Mouse (Mus musculus): ENCODE measurements at regions not wholly inside any gene's neighbourhood (a gene's known extent, or its start where the extent isn't known, plus 50 kb on each side); places are given as distances from the start of the nearest gene placed in this dataset.

DNA sequence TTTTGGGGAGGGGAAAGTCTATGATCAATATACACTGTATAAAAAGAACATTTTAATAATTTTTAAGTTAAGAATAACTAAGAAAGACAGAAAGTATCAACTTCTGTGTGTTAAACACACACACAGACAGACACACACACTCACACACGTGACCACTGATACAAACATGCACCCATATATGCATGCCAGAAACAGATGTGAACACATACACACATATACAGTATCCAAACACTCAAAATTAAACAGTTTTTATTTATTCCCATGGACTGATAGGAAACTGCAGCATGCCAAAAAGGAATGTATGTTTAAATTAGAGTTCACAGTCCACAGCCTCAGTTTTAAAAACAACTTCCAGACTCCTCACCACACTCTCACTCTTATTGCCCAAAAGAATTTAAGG, 203.4 kb upstream of the Tbl1x start:
- H3K4me3 ChIP-seq (ENCODE audit: low read length) = no peak overlapping the region
- no peak overlapping the region for H3K27ac ChIP-seq (ENCODE audit: low read length)
- no peak overlapping the region for H3K4me2 ChIP-seq (replicated peaks; ENCODE audit: low read depth, low read length)
- no peak for ATAC-seq (ENCODE audit: low FRiP score, low TSS enrichment)
- no peak overlapping the region for H3K9ac ChIP-seq (replicated peaks; ENCODE audit: low read length)
- no peaks in the 10 kb centered on the region for H3K4me1 ChIP-seq (ENCODE audit: insufficient read depth, low read length)
- no peaks in the 10 kb centered on the region for H3K36me3 ChIP-seq (ENCODE audit: insufficient read depth, low read length)
- H3K9me3 ChIP-seq (ENCODE audit: low read length) = no peaks in the 10 kb centered on the region
- no peaks in the 10 kb centered on the region for H3K27me3 ChIP-seq (ENCODE audit: insufficient read depth, low read length)
- 67% methylated on average over 1 of the region's 1 CpGs for WGBS

DNA sequence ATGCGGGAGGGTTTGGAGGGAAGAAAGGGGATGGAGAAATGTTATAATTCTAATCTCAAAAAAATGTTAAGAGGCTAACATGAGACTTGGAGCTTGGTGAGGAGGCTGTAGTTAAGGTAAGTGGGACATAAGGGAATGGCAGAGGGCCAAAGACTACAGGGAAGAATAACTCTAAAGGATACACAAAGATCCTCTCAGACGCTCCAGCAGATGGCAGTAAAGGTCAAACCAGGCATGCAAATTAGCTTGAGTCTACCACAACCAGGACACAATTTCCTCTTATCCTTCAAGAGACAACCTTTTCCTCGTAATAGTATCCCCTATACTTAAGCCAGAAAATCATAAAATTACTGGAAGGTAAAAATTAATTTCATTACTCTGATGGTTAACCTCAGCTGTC, 196.4 kb upstream of the Tbl1x start:
- Histone ChIP-seq H3K36me3 (ENCODE audit: insufficient read depth, low read length) (no peaks in the 10 kb centered on the region), H3K4me2 (replicated peaks; ENCODE audit: low read depth, low read length) (no peak overlapping the region), H3K27me3 (ENCODE audit: insufficient read depth, low read length) (no peaks in the 10 kb centered on the region), H3K27ac (ENCODE audit: low read length) (no peak overlapping the region), H3K9ac (replicated peaks; ENCODE audit: low read length) (no peak overlapping the region), H3K4me1 (ENCODE audit: insufficient read depth, low read length) (no peaks in the 10 kb centered on the region), H3K9me3 (ENCODE audit: low read length) (no peaks in the 10 kb centered on the region), H3K4me3 (ENCODE audit: low read length) (no peak overlapping the region)
- WGBS = 61% methylated on average over 3 of the region's 3 CpGs
- no peak for ATAC-seq (ENCODE audit: low FRiP score, low TSS enrichment)

DNA sequence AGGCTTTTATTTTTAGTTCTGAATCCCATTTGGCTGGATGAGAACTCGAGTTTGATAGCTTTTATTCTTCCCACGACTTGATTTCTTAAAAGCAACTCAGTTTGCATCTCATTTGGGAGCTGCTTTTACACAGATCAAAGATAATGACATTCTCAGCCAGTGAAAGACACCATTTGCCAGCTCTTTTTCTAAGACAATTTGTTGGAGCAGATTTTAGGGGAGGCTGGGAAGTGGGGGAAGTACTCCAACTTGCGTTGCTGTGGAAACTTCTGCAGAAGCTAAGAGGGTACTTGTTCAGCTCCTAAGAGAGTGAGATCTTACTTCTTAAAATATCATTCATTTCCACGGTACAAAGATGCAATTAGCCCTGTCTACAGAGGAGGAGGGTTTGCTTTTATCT, 187.2 kb upstream of the Tbl1x start:
- ATAC-seq (ENCODE audit: low FRiP score, low TSS enrichment) = no peak
- Histone ChIP-seq H3K4me1 (ENCODE audit: insufficient read depth, low read length) (no peaks in the 10 kb centered on the region), H3K36me3 (ENCODE audit: insufficient read depth, low read length) (no peaks in the 10 kb centered on the region), H3K4me2 (replicated peaks; ENCODE audit: low read depth, low read length) (no peak overlapping the region), H3K27me3 (ENCODE audit: insufficient read depth, low read length) (no peaks in the 10 kb centered on the region), H3K27ac (ENCODE audit: low read length) (no peak overlapping the region), H3K4me3 (ENCODE audit: low read length) (no peak overlapping the region), H3K9me3 (ENCODE audit: low read length) (no peaks in the 10 kb centered on the region), H3K9ac (replicated peaks; ENCODE audit: low read length) (no peak overlapping the region)
- WGBS = 42% methylated on average over 4 of the region's 4 CpGs

DNA sequence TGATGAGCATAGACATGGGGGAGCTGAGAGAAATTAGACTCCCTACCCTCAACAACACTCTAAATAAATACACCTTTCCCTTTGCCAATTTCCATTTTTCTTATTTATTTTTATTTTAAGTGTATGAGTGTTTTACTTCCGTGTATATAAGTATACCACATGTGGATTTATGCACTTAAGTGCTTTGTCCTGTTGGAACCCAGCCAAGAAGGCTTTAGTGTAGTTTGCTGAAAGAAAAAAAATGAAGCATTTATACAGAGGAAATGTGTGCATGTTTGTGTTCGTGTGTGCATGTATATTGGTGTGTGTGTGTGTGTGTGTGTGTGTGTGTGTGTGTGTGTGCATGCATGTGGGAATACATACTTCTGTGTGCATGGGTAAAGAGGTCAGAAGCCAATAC, 157.6 kb upstream of the Tbl1x start:
- ATAC-seq (ENCODE audit: low FRiP score, low TSS enrichment) = no peak
- H3K4me2 ChIP-seq (replicated peaks; ENCODE audit: low read depth, low read length) = no peak overlapping the region
- H3K27ac ChIP-seq (ENCODE audit: low read length) = no peak overlapping the region
- H3K9ac ChIP-seq (replicated peaks; ENCODE audit: low read length) = no peak overlapping the region
- H3K36me3 ChIP-seq (ENCODE audit: insufficient read depth, low read length) = no peaks in the 10 kb centered on the region
- WGBS = 46% methylated on average over 2 of the region's 2 CpGs
- H3K4me3 ChIP-seq (ENCODE audit: low read length) = no peak overlapping the region
- H3K27me3 ChIP-seq (ENCODE audit: insufficient read depth, low read length) = no peaks in the 10 kb centered on the region
- no peaks in the 10 kb centered on the region for H3K4me1 ChIP-seq (ENCODE audit: insufficient read depth, low read length)
- no peaks in the 10 kb centered on the region for H3K9me3 ChIP-seq (ENCODE audit: low read length)

DNA sequence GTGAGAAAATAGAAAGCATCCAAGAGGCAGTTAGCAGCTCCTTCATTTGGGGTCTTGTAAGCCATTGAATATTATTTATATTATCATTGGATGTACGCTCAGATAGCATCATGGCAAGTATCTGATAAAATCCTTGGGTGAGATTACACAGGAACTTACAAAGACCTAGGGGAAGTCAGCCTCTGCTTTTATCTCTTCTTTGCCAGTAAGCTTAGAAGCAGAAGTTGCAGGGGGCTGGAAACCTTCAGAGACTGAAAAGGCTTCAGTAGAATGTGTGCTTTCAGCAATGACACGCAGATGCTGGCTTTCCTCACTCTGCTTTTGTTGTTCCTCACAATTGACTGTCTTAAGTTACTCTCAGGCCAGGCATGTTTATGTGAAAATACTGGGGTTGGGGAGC, 150.3 kb upstream of the Tbl1x start:
- no peak for ATAC-seq (ENCODE audit: low FRiP score, low TSS enrichment)
- Histone ChIP-seq H3K4me1 (ENCODE audit: insufficient read depth, low read length) (no peaks in the 10 kb centered on the region), H3K9me3 (ENCODE audit: low read length) (no peaks in the 10 kb centered on the region), H3K4me3 (ENCODE audit: low read length) (no peak overlapping the region), H3K4me2 (replicated peaks; ENCODE audit: low read depth, low read length) (no peak overlapping the region), H3K9ac (replicated peaks; ENCODE audit: low read length) (no peak overlapping the region), H3K36me3 (ENCODE audit: insufficient read depth, low read length) (no peaks in the 10 kb centered on the region), H3K27me3 (ENCODE audit: insufficient read depth, low read length) (no peaks in the 10 kb centered on the region), H3K27ac (ENCODE audit: low read length) (no peak overlapping the region)
- WGBS = 57% methylated on average over 2 of the region's 2 CpGs

DNA sequence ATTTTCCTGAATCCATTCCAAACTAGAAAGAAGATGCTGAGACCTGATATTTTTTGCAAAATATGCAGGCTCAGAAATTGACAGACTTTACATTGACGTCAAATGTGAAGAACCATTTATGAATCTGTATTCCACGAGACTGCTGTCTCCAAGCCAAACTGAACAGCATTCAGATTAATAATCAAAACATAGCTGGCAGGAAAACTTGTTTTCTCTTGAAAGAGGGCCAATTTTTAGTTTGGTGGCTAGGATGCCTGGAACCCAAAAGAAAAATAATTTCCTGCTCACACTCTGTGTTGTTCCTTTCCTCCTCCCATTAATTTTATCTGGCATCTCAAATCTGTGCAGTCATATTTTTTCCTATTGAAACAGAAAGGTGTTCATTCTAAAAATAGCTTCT, 149.7 kb upstream of the Tbl1x start:
- 62% methylated on average over 2 of the region's 2 CpGs for WGBS
- no peaks in the 10 kb centered on the region for H3K27me3 ChIP-seq (ENCODE audit: insufficient read depth, low read length)
- H3K4me1 ChIP-seq (ENCODE audit: insufficient read depth, low read length) = no peaks in the 10 kb centered on the region
- H3K4me3 ChIP-seq (ENCODE audit: low read length) = no peak overlapping the region
- no peaks in the 10 kb centered on the region for H3K9me3 ChIP-seq (ENCODE audit: low read length)
- H3K27ac ChIP-seq (ENCODE audit: low read length) = no peak overlapping the region
- no peak overlapping the region for H3K4me2 ChIP-seq (replicated peaks; ENCODE audit: low read depth, low read length)
- ATAC-seq (ENCODE audit: low FRiP score, low TSS enrichment) = no peak
- H3K36me3 ChIP-seq (ENCODE audit: insufficient read depth, low read length) = no peaks in the 10 kb centered on the region
- H3K9ac ChIP-seq (replicated peaks; ENCODE audit: low read length) = no peak overlapping the region

DNA sequence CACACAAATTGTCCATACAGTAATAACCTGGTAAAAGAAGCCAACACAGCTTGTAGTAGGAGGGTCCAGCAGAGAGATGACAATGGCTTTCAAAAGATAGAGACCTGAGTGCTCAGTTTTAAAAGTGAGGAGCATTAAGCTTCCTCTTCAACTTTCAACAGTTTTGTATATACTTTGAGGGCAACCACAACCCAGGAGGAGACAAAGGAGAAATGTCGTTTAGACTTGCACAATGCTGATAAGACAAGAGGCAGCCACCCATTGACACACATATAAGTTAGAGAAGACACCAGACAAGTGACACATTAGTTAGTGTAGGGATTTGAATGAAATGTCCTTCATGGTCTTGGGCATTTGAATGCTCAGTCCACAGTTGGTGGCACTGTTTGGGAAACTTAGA, 147.2 kb upstream of the Tbl1x start:
- Histone ChIP-seq H3K4me1 (ENCODE audit: insufficient read depth, low read length) (no peaks in the 10 kb centered on the region), H3K9ac (replicated peaks; ENCODE audit: low read length) (no peak overlapping the region), H3K4me2 (replicated peaks; ENCODE audit: low read depth, low read length) (no peak overlapping the region), H3K9me3 (ENCODE audit: low read length) (no peaks in the 10 kb centered on the region), H3K27me3 (ENCODE audit: insufficient read depth, low read length) (no peaks in the 10 kb centered on the region), H3K36me3 (ENCODE audit: insufficient read depth, low read length) (no peaks in the 10 kb centered on the region), H3K27ac (ENCODE audit: low read length) (no peak overlapping the region), H3K4me3 (ENCODE audit: low read length) (no peak overlapping the region)
- ATAC-seq (ENCODE audit: low FRiP score, low TSS enrichment) = no peak
- WGBS = 59% methylated on average over 1 of the region's 1 CpGs

DNA sequence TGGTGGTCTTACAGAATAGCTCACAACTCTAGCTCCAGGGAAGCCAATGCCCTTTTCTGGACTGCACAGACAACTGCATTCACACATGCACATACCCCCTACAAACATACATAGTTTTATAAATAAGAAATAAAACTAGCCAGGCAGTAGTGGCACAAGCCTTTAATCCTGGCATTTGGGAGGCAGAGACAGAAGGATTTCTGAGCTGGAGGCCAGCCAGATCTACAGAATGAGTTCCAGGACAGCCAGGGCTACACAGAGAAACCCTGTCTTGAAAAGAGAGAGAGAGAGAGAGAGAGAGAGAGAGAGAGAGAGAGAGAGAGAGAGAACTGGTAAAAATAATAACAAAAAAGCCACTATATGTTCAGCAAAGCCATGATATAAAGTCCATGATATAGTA, 143.5 kb upstream of the Tbl1x start:
- no peak overlapping the region for H3K4me3 ChIP-seq (ENCODE audit: low read length)
- no peak overlapping the region for H3K27ac ChIP-seq (ENCODE audit: low read length)
- no peak overlapping the region for H3K9ac ChIP-seq (replicated peaks; ENCODE audit: low read length)
- H3K27me3 ChIP-seq (ENCODE audit: insufficient read depth, low read length) = no peaks in the 10 kb centered on the region
- no peak overlapping the region for H3K4me2 ChIP-seq (replicated peaks; ENCODE audit: low read depth, low read length)
- ATAC-seq (ENCODE audit: low FRiP score, low TSS enrichment) = no peak
- no peaks in the 10 kb centered on the region for H3K9me3 ChIP-seq (ENCODE audit: low read length)
- H3K4me1 ChIP-seq (ENCODE audit: insufficient read depth, low read length) = no peaks in the 10 kb centered on the region
- H3K36me3 ChIP-seq (ENCODE audit: insufficient read depth, low read length) = no peaks in the 10 kb centered on the region

DNA sequence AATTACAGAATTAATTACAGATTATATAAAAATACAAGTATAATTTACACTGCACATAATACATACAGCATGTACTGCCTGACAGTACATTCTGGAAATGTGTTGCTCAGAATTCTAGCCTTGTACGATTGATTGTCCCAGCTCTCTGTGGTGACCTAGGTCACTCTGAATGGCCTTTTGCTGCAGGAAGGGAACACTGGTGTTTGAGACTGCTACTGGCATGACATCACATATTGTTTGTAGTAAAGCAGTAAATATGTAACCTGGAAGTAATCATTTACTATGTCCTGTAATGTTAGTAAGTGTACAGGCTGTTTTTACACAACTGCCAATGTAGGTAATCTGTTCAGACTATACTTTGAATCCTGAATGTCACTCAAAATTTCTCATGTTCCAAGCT, 123.5 kb upstream of the Tbl1x start:
- H3K4me3 ChIP-seq (ENCODE audit: low read length) = no peak overlapping the region
- ATAC-seq (ENCODE audit: low FRiP score, low TSS enrichment) = no peak
- H3K4me2 ChIP-seq (replicated peaks; ENCODE audit: low read depth, low read length) = no peak overlapping the region
- H3K36me3 ChIP-seq (ENCODE audit: insufficient read depth, low read length) = no peaks in the 10 kb centered on the region
- H3K27me3 ChIP-seq (ENCODE audit: insufficient read depth, low read length) = no peaks in the 10 kb centered on the region
- no peak overlapping the region for H3K9ac ChIP-seq (replicated peaks; ENCODE audit: low read length)
- no peaks in the 10 kb centered on the region for H3K9me3 ChIP-seq (ENCODE audit: low read length)
- H3K27ac ChIP-seq (ENCODE audit: low read length) = no peak overlapping the region
- 68% methylated on average over 1 of the region's 1 CpGs for WGBS
- H3K4me1 ChIP-seq (ENCODE audit: insufficient read depth, low read length) = no peaks in the 10 kb centered on the region

DNA sequence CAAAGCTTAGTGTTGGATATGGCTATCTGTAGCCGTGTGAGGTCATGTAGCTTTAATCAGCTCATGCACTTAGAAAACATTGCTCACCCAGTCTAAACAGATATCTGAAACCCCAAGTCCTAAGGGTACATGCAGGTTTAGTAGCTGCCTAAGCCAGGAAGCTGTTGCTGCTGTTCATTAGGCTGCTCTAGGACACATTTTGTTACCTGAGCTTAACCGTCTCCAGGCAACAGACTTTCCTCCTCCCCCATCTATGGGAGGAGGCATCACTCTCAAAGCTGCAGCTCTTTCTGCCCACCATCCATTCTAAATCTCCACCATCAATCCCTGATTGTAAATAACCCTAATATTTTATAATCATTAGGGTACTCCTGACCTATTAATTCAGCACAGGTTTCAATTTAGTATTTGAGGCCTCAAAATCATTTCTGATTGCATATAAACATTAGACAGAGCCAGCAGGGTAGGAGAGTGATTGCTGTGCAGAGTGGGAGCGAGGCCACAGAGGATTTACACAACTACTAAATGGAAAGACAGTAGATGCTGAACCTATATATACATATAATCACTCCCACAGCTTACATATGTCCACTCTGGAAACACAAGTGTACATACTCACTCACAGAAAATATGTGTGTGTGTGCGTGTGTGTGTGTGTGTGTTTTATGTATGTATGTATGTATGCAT, 118.9 kb upstream of the Tbl1x start:
- Histone ChIP-seq H3K36me3 (ENCODE audit: insufficient read depth, low read length) (no peaks in the 10 kb centered on the region), H3K9me3 (ENCODE audit: low read length) (no peaks in the 10 kb centered on the region), H3K4me2 (replicated peaks; ENCODE audit: low read depth, low read length) (no peak overlapping the region), H3K4me3 (ENCODE audit: low read length) (no peak overlapping the region), H3K27ac (ENCODE audit: low read length) (no peak overlapping the region), H3K9ac (replicated peaks; ENCODE audit: low read length) (no peak overlapping the region), H3K27me3 (ENCODE audit: insufficient read depth, low read length) (no peaks in the 10 kb centered on the region), H3K4me1 (ENCODE audit: insufficient read depth, low read length) (no peaks in the 10 kb centered on the region)
- 62% methylated on average over 4 of the region's 4 CpGs for WGBS
- no peak for ATAC-seq (ENCODE audit: low FRiP score, low TSS enrichment)
